Mouse (Mus musculus) urinary bladder, adult 18-20 months (tissue): ENCODE results near the gene Sec14l1.
A peak's percentile ranks its signal among the peaks of the same experiment; 100 is the strongest.

ENCODE experiments used
- DNase-seq, 2 experiments: peaks; one replicate each; pipeline ENCODE4 v3.0.0; 2022; ENCODE audit warnings: low spot score in 2 of 2, mixed read lengths in 2 of 2

Gene Sec14l1

GRCm38 (mm10) chr11:117154088-117154815, 39.3 kb downstream of the Sec14l1 start:
- no peak for DNase-seq

- no peak for DNase-seq
Observed at GRCm38 (mm10) chr11:117156725-117157124, 41.8 kb downstream of the Sec14l1 start.

- no peak for DNase-seq
Observed at GRCm38 (mm10) chr11:117158343-117158742, 43.4 kb downstream of the Sec14l1 start.

GRCm38 (mm10) chr11:117159257-117159945, 44.4 kb downstream of the Sec14l1 start:
- no peak for DNase-seq

DNA sequence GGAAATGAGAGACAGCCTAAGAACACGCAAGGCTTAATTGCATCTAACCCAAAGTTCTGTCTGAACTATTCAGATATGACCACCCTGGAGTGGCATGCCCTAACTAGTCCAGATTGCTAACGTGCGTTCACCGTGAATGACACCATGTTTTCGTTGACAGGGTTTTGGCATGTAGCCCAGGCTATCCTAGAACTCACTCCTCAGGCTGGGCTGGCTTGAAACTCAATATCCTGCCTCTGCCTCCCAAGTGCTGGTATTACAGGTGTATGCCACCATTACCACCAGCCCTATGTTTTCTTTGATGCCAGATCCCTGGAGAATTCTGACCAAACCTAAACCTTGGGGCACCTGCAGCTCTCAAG, 45.0 kb downstream of the Sec14l1 start:
- DNase-seq = no peak

- no peak for DNase-seq
Observed at GRCm38 (mm10) chr11:117160791-117161190, 45.8 kb downstream of the Sec14l1 start.

GRCm38 (mm10) chr11:117161574-117161973, 46.6 kb downstream of the Sec14l1 start:
- DNase-seq = no peak

- no peak for DNase-seq
Observed at GRCm38 (mm10) chr11:117163098-117163497, 48.1 kb downstream of the Sec14l1 start.

DNA sequence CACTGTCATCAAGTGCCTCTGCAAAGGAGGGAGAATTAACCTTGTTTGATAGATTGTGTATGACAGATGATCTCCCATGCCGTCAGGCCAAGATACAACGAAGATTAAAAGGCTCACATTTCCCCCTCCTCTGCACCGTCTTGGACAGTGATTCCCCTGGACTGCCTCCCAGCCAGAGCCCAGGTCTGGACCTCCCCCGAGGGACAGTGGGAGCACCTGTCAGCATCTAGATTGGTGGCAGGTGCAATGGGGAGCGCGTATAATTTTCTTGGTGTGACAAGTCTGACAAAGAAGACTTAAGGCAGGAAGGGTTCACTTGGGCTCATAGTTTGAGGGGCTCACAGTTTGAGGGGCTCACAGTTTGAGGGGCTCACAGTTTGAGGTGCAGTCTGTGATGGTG, 48.8 kb downstream of the Sec14l1 start:
- no peak for DNase-seq

- no peak for DNase-seq
Observed at GRCm38 (mm10) chr11:117168278-117169087, 53.5 kb downstream of the Sec14l1 start.

DNA sequence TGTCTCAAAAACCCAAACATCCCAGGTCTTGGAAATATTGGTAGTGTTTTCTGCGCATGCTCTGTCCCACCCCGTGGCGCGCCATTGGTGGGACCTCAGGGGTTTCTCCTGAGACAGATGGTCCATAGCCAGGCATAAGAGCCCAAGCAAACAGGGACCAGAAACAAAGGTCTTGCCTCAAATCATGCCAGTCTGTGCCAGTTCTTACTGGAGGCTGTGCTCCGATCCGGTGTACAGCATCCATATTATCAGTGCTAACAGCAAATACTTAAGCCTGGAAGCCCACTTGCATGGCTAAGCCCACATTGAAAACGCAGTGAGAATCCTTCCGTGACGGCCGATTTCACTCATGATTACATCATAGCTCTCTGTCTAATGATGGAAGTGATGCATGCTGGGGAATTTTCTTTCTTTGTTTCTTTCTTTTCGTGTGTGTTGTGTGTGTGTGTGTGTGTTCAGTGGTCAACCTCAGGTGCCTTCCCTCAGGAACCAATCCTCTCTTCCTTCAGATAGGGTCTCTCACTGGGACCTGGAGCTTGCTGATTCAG, 54.2 kb downstream of the Sec14l1 start:
- DNase-seq = no peak

GRCm38 (mm10) chr11:117169801-117170565, 55.0 kb downstream of the Sec14l1 start:
- DNase-seq = no peak

DNA sequence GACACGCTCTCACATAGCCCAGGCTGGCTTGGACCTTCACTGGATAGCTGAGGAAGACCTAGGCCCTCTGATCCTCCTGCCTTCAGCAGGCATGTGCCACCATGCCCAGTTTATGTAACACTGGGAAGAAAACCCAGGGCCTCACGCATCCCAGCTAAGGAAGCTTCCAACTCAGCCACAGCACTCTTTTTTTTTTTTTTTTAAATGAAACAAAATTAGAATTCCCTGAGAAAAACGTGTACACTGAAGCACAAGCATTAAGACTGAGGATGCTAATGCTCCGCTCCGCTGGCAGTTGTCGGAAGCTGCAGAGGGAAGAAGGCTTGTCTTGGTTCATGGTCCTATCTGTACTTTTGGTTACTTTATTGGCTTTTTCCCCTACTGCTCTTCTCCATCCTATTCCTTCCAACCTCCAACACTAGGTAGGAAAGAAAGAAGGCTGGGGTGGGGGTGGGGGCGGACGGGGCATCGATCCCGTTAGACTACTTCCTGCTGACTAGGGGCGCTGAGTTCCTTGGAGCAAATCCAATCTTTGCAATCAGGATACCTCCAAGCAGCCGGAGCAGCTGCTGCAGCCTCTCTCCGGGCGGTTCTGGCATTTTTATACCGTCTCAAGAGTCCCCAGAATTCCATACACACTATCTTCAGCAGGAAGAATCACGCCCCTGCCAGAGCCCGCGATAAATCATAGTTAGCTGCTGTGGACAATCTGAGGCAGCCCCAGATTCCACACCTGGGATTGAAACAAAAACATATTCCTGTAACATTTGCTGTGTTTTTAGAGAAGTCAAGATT, 59.3 kb downstream of the Sec14l1 start:
- no peak for DNase-seq

DNA sequence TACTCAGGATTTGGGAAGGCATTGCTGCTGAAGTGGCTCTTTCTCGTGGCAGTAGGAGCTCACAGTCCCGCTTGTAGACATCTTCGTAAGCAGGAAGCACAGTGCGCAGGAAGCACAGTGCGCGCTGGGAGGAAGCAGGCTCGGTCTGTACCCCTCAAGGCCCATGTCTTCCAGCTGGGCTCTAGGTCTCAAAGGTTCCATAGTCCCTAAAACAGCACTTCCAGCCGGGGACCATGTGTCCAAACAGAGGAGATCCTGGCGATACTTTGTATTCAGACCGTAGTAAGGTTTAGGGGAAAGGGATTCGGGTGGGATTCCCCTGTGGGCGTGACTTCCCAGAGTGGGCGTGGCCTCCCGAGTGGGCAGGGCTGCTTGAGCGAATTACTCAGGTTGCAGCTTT, 60.0 kb downstream of the Sec14l1 start:
- peak in 1 of 2 experiments; percentile 45 for DNase-seq

- DNase-seq = no peak
Observed at GRCm38 (mm10) chr11:117175472-117175871, 60.5 kb downstream of the Sec14l1 start.

DNA sequence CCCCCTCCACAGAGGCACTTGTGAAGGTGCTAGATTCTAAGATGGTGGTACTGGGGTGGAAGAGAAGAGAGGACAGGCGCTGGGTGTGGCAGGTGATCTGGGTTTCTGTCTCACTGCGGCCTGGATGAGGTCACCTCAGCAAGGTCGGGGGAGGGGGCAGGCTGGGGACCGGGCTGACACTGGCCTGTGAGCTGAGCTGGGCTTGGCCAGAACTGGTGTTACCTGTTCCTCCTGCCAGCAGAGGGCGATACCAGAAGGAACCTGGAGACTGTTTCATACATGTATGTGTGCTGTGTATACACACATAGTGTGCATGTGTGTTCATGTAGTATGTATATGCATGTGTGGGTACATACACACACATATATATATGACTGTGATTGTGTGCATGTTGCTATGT, 61.3 kb downstream of the Sec14l1 start:
- no peak for DNase-seq

DNA sequence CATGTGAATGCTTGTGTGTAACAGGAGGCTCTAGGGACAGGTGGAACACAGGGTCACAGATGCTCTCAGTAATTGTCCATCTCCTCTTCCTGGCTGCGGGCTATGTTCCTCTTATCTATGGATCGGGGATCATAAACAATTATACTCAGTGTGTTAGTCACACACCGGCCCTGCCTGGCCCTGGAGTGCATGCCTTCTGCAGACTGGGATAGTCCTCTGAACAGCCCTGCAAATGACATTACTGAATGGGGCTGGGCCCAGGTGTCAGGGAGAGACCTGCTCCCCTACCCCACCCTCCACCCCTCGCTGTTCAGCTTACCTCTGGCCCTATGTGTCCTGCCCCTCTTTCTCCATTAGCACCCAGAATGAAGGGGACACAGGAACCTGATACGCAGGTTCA, 61.9 kb downstream of the Sec14l1 start:
- DNase-seq = no peak

DNA sequence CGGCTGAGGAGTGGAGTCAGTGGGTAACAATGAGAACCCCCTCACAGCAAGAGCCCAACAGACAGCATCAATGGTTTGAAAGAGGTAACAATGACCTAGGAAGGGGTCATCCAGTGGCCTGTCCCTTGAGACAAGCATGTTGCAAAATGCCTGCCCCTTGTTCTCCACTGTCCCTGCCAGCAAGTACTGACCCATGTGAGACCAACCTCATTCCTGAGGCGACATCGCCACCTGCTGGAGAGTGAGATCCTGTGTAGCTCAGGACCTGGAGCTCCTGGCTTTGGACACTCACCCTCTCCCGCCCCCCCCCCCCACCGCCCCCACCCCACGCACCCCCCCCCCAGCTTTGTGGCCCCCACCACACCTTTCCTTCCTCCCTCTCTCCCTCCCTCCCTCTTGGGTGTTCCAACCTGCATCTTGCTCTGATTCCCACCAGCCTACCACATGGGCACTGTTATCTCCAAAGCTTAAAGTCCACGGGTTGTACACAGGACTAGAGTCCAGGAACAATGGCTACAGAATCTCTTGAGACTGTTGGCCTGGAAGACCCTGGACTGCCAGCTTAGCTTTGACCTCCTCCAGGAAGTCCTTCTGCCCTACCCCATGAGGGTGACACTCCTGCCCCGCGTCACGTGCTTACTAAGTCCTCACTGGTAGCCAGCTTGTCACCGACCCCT, 62.5 kb downstream of the Sec14l1 start:
- peak; percentile 84 to 90 for DNase-seq

- DNase-seq = no peak
Observed at GRCm38 (mm10) chr11:117179902-117180301, 64.9 kb downstream of the Sec14l1 start.

DNA sequence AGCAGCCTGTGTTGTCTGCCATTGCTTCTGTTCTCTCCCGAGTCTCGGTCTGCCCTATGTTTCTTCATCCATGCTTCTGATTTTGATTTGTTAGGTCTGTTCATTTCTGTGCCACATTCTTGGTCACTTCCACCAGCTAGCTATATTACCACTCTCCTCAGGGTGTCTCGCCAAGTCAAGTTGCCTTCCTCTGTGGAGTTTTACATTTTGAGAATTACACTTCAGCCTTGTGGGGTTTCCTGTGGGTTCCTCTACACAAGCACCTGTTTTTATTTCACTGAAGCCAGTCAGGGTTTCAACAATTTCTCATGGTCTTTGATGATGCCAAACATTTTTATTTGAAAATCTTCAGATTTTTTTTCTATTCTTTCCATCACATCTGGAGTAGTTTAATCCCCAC, 67.8 kb downstream of the Sec14l1 start:
- DNase-seq = no peak
